Mouse (Mus musculus) telencephalon, adult 2 months (tissue): ENCODE data around the gene Fbxw10.
A peak's percentile ranks its signal among the peaks of the same experiment; 100 is the strongest.

Source experiments
- DNase-seq: peaks from one replicate; pipeline ENCODE4 v3.0.0-alpha.2; 2011; ENCODE audit warnings: low read depth, low spot score

The Fbxw10 gene

DNA sequence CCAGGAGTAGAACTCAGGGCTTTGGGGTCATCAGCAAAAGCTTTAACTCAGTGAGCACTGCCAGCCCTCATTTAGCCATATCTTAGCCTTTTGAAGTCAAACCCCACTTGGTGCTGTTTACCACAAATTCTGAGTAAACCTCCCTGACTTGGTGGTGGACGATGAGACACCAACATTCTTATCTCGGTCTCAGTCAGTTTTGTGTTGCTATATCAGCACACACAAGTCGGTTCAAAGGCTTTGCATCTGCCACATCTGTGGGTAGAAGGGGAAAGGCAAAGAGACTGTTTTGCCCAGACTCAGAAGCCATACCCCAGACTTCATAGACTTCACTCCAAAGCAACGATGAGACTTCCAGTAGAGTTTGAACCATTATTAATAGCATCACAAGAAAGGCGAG, 2.3 kb upstream of the Fbxw10 start:
- no peak for DNase-seq

DNA sequence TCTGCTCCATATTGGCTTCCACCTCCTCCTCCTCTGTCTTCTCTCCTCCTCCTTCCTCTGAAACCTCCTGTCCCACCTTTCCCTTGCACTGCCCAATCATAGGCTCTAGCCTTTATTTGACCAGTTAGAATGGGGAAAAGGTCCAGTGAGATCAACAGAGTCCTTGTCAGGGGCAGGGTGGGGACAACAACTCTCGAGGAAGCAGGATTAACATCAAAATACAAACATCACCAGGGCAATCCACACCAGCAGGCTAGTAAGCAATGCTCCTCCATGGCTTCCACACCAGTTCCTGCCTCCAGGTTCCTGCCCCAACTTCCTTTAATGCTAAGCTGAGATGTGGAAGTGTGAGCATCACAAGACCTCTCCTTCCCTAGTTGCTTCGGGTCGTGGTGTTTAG, 1.1 kb upstream of the Fbxw10 start:
- no peak for DNase-seq

DNA sequence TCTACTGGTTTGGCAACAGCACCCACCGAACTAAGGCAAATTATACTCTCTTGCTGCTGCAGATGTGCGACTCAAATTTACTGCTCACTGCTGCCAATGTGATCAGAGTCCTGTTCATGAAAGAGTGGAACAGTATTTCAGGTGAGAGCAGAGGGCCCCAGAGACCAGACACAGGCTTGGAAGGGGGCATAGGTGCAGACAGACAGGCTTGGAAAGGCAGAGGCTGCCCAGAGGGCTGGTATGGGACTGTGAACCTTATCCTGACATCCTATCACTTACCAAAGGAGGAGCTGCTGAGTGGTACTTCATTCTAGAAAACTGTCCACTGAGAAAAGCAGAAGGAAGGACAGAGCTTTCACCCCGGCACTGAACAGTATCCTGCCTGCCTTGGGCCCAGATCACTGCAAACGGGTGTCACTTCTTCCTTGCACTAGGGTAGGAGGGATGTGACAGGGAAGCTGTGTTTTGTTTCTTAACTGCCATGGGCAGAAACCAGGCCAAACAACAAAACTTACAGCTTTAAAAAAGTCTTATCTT, 854 bp downstream of the Fbxw10 start:
- no peak for DNase-seq

DNA sequence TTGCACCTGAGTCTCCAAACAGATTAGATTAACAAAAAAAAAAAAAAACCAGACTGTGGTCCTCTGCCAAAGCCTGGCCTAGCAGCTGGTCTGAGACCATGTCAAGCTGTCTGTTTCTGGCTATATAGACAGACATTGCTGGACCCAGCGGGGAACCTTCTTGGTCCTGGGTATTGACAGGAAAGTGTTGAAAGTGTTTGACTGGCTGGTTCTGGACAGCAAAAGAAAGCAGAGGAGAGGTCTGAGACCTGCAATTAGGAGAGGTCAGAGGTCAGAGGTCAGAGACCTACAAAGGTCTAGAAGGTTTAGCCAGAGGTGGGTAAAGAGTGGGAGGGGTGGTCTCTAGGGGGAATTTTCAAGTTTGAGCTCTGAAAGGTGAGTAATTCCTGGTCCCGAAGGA, 1.4 kb downstream of the Fbxw10 start:
- DNase-seq, result no peak

DNA sequence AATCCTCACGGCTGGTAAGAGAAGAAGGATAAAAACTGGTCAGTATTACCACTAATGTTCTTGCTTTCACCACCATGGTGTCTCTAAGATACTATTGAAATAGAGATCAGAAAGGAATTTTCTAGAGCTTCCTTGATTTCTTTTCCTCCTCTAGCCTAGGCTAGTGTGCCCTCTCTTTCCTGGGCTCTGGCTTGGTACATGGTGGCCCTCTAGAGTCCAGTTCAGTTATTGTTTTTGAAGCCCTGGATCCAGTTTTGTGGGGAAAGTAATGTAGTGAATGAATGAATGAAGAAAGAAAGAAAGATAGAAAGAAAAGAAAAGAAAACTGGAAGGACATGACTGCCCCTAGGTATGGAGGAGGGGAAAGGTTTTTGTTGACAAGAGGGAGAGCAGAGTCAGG, 4.3 kb downstream of the Fbxw10 start:
- DNase-seq, result no peak

DNA sequence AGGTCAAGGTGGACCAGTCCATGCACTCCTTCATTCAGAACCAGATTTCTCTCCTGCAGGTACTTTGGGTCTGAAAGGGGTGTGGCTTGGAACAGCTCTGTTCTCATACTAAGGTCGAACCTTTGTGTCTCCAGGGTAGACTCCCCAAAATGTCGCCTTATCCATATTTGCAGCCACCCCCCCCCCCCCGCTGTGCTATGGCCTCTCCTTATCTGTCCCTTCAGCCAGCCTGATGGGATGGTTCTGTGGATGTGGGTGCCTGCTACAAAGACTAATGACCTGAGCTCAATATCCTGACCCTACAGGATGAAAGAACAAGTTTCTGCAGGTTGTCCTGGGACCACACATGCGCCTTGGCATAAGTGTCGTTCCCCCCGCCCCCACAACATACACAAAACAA, 6.5 kb downstream of the Fbxw10 start:
- DNase-seq, result no peak

DNA sequence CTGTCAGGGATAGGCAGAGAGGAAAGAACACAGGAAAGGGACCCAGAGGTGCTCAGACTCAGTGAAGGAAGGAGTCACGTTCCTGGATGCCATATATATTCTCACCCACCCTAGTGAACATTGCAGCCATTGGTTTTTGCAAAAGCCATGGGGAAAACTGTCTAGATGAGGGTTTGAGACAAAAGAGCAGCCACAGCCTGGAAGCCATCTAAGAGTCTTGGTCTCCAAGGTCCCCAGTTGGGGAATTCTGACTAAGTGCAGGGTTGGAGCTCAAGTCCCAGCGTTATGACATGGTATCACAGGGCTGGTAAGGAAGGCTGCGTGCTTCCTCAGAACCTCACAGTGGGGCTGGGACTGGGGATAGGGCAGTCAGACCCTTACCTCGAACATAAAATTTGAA, 18.7 kb downstream of the Fbxw10 start:
- no peak for DNase-seq

DNA sequence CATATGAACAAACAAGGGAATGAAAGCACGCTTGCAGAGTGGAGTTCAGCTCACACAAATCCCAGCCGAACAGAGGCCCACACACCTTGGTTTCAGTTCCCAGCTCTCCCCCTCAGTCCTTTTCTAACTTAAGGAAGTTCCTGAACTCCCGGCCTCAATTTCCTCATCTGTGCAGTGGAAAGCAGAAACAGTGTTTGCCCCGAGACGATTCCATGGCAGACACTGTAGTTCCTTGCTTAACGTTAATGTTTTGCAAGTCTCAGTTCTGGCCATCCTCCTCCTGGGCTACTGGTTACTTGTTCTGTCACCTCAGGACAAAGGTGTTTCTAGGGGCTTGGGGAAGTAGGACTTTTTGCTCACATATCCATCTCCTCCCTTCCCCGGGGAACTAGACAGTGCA, 19.8 kb downstream of the Fbxw10 start:
- DNase-seq, result no peak

DNA sequence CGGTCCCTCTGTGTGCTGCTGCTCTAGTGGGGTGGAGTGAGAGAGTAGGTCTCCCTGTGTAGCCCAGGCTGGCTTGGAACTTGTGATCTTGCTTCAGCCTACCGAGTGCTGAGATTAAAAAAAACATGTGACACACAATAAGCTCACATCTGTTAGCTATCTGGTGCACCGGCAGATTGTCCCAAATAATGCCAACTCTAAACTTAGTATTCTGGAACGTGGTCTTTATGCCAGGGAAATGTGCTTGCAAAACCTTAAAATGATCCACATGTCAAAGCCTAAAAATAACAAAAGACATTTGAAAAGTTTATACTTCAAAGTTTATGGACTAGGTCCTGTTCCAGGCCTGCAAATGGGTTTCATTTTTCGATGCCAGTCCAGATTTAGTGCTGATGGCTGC, 22.3 kb downstream of the Fbxw10 start:
- peak; percentile 13 for DNase-seq

DNA sequence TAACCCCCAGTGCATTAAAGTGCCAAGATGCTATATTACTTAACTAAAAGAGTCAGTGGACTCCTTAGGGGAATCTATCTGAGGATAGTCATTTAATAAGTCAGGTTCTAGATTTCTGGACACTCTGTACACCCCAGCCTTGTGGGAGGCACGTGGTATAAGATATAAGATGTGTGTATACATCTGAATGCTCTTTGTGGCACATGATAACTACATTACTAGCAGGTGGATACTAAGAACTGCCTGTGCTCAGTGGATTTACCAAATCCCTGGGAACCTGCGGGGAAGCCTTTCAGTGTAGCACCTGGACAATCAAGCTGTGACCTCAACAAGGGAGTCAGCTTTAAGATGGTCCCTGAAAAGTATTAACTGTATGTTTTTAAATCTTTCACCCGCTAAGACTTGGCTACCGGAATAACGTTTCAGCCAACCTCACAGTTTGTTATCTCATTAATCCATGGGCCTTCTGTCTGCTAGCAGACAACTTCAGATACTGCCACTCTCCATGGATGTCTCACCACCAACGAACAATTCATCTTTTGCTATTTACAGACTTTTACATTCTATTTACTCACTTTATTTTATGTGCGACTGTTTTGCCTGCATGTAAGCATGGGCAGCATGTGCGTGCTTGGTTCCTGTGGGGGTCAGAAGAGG, 23.0 kb downstream of the Fbxw10 start:
- no peak for DNase-seq

DNA sequence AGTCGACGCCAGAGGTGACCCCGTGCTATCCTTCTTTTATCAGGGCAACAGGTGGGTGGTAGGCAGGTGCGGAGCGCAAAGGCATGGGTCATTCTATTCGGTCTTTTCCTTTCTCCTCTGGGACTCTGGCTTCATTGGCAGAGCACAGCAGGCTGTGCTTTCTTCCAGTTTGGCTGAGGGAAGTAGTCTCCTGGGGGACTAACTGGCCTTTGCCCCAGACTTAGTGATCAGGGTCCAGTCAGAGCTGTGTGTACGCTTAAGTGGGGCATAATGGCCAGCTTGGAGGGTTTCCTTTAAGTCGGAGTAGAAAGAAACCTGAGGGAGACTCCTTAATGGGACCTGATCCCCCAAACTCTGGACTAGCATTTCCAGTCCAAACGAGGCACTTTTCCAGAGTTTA, 26.6 kb downstream of the Fbxw10 start:
- no peak for DNase-seq

DNA sequence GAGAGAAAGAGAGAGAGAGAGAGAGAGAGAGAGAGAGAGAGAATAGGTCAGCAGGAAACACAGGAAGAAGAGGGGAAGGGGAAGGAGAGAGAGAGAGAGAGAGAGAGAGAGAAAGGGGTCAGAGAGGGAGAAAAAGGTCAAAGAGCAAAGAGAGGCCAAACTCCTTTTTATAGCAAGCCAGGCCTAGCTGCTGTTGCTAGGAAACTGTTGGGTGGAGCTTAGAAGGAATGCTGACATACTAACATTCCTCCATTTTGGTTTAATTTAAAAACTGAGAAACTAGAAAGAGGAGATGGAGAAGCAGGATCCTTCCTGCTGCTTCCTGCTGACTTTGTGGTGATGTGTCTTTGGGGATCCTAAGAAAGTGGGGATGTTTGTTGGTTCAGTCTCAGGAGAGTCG, 28.8 kb downstream of the Fbxw10 start:
- DNase-seq, result no peak

DNA sequence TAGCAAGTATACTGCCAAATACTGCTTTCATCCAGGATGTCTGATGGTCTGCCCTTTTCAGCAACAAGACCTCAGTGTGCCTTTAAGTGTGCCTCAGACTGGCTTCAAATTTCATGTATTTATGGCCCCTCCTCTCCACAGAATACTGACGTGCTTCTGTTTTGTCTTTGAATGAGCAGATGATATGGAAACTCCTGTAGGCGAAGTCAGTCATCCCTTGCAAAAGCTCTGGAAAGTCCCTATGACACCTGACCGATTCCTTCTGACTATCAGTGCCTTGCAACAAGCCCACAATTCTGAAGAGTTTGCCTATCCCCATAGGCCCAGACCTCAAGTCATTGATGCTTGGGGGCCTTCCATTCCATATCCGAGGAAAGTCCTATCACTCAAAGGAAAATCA, 29.6 kb downstream of the Fbxw10 start:
- no peak for DNase-seq

DNA sequence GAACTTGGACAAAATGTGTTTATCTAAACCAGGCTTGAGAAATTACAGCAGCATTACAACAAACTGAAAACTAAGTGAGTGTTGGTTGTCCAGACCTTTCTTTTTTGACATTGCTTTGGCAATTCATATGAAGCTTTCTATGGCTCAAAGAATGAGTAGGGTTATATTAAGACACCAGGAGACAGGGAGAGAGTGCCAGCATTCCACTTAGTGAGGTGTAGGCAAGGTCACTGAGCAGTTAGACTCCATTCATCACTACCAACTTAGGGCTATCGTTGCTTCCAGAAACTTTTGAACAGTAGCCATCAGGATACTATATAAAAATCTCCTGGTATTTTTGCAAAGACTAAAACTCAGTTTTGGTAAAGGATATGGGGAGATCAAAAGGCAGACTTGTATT, 30.5 kb downstream of the Fbxw10 start:
- DNase-seq, result no peak

DNA sequence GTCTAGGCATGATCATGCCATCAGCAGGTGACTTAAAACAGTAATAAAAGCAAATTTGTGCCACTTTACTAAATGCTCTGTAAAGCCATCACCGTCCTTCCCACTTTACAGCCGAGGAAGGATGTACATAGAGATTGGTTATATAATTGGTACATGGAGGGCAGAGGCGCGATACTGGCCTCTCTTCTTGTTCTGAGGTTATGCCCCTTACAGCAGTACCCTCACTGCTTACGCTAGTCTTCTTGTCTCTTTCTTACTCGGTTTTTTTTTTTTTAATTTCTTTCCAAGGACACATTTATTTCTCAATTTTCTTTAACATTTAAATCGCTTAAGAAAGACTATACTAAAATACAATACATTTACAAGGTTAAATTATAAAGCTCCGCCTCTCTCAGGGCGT, 31.9 kb downstream of the Fbxw10 start:
- DNase-seq, result peak; percentile 10

DNA sequence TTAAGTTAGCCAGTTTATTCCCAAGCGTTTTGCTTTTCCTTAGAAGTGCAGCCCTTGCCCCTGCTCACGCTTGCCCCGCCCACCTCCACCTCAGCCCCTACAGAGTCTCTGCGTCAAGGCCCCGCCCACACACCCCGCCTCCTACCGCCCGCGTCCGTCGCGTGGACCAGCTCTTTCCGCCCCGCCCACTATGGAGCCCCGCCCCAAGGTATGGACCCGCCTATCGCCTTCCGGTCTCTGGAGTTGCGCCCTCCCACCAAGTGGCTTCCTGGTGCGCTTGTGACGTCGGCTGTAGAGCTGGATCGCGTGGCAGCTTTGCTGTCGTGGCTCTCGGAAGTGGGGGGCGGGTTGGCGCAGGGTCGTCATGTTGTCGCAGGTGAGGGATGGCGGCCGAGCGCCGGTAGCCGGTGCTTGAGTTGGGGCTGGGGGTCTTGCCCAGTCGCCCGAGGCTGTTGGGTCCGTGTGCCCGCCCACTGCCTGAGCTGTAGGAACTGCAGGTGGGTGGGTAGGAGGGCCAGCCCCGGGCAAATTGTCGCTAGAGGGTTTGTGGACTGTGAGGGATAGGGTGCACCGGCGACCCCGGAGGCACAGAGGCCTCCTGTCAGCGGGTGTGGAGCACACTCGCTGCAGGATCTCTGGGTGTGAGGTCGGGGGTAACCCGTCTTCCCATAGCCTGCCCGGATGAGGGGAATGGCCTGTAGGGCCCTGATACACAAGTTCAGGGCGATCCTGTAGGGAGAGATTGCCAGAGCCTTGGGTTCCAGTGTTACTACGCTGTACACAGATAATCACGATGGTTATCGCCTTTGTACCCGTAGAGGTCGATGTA, 32.6 kb downstream of the Fbxw10 start, which contains the start of gene Tvp23b:
TSS of gene Tvp23b (plus strand) at position 236 of the 829 bp plus-strand sequence.
- DNase-seq, result peak; percentile 95

DNA sequence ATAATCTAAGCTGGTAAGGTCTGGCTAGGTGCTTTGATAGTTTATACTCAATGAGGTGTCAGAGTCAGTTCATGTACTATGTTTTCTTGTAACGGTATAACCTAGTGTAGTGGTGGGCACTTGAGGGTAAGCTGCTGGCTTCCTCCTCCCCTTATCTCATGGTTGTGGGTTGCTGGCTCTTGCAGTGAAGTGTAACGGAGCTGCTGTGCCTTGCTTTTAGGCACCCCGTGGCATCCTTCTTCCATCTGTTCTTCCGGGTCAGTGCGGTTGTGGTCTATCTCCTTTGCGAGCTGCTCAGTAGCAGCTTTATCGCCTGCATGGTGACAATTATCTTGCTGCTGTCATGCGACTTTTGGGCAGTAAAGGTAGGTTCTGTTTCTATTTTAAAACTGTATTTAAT, 36.5 kb downstream of the Fbxw10 start:
- DNase-seq, result no peak

DNA sequence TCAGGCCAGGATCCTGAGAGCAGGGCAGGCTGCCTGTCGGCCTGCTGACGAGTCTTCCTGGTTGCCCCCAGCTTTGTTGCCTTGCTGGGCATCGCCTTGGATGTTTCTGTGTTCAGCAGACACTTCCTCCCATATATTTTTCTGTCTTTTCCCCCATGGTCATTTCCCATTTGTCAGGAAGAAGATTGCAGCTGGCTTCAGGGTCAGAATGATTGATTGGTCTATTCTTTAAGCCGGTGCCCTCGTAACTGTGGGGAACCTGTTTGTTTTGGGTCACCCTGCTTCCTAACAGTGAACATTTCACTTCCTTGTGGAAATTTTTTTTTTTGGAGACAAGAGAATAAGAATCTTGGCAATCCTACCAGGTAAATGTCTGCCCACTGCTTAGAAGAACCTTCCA, 38.5 kb downstream of the Fbxw10 start:
- DNase-seq, result no peak

DNA sequence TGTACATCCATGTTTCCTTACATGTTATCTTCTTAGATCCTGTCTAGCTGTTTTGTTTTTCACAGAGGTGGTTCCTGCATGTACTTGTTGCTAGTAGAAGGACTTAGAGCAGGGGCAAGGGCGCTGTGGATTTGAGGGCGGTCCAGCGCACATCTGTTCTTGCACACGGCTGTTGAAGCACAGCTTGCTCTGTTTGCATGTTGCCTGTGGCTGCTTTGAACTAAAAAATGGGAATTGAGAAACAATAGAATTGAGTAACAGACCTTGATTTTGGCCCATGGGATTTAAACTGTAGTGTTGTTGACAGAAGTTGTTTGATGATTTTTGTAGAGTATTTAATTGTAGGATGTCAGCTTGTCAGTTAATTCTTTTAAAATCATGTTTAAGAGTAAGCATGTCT, 43.9 kb downstream of the Fbxw10 start:
- no peak for DNase-seq

DNA sequence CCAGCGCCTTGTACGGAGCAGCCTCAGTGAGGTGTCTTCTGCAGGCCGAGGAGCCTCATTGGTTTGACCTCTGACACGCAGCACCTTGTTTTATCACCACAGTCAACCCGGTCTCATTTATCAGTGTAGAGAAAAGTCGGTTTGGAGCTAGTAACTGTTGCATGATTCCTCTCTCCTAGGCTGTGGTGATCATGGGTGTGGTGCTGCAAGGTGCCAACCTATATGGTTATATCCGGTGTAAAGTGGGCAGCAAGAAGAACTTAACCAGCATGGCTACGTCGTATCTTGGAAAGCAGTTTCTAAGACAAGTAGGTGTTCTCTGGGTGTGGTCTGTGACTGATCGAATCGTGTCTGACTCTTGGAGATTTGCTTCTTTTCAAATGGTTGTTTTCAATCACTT, 44.9 kb downstream of the Fbxw10 start:
- DNase-seq, result no peak

DNA sequence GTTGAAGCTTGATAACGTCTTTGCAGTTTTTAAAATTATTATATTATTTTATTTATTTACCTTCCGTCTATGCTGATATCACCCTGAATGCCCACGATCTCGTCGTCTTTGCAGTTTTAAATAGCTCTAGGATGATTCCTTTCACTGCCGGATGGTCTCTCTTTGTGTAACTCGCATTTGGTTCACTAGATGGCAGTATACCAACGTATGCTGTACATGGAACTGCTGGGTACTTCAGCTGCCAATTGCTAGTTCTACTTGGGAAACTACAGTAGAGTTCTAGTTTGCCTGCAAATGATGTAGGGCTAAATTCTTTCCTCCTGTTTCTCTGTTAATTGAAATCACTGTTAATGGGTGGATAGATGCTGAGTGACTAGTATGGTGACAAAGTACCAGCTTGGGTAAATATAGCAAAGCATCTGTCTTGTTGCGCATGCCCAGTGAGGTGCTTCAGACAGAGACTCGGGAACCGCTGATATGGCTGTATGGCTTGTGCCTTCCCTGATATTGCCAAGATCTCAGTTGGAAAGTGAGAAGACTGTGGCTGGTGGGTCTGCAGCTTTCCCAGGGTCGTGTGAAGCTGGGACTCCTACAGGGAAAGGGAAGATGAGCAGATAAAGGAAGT, 54.9 kb downstream of the Fbxw10 start:
- DNase-seq, result peak; percentile 69

DNA sequence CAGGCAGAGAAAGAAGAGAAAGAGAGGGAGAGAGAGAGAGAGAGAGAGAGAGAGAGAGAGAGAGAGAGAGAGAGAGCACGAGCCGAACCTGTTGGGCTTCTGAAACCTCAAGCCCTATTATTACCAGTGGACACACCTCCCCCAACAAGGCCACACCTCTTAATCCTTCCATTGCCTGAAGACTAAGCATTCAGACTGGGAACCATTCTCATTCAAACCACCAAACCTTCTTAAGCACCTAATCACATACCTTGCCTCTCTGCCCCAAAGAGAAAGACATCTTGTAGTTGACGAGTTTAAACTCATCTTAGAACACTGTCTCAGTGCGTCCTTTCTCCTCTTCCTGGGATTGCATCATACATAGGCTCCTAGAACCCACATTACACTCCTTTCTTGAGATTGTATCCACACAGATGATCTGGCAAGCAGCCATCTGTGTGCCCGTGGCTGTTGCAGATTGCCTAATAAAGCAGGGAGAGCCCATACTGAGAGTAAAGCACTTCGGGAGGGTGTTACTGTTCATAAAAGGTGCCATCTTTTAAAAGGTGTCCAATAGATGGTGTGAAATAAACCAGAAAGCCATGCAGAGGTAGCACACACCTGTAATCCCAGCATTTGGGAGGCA, 57.1 kb downstream of the Fbxw10 start:
- no peak for DNase-seq
